Mouse (Mus musculus): ENCODE results near the gene Fam13a. TPM values are rescaled to one million over a fixed set of nuclear protein-coding genes. Genes with fewer than 3 reads are reported as not detected.

The Fam13a gene
- polyA plus RNA-seq, 1 experiment from 2014 or later: 13.5 TPM

DNA sequence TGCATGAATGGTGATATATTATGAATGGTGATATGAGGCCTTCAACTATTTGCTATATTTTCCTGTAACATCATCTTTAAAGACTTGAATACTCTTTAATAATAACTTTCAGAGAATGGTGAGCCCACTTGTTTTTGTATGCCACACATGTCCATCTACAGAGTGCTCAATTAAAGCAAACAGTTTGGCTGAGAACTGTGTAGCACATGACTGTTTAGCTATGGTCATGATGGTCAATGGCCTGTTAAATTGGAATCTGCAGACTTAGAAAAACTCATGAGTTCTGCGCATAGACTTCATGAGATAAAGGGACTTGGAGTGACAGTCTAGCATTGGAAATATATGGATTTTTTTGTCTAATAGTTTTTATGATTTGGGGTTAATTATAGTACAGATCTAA lies 73.9 kb downstream of the Fam13a start:
- DNase-seq (ENCODE audit: low spot score) (no peak), ATAC-seq (replicated peaks; ENCODE audit: low FRiP score, low read depth) (no peak)
- H3K27me3 ChIP-seq (ENCODE audit: insufficient read depth, low read length): no peaks in the 10 kb centered on the region
- no peak overlapping the region for H3K4me2 ChIP-seq (ENCODE audit: low read length)
- H3K4me3 ChIP-seq (replicated peaks; ENCODE audit: low read depth, low read length): no peak overlapping the region
- peaks cover 9% of the 10 kb centered on the region; the same call in 1 of the 2 replicates for H3K4me1 ChIP-seq (replicated peaks; ENCODE audit: insufficient read depth, low read length)
- no peaks in the 10 kb centered on the region for H3K9me3 ChIP-seq (replicated peaks; ENCODE audit: low read length)
- WGBS: 63% methylated on average over 1 of the region's 1 CpGs
- no peak overlapping the region for H3K9ac ChIP-seq (ENCODE audit: low read depth, low read length)
- TF ChIP-seq CTCF (IDR thresholded peaks at IDR 0.05; ENCODE audit: low read depth): no peak
- H3K27ac ChIP-seq: no peak overlapping the region
- peaks cover 12% of the 10 kb centered on the region; the same call in 1 of the 2 replicates for H3K36me3 ChIP-seq (ENCODE audit: insufficient read depth, low read length)

DNA sequence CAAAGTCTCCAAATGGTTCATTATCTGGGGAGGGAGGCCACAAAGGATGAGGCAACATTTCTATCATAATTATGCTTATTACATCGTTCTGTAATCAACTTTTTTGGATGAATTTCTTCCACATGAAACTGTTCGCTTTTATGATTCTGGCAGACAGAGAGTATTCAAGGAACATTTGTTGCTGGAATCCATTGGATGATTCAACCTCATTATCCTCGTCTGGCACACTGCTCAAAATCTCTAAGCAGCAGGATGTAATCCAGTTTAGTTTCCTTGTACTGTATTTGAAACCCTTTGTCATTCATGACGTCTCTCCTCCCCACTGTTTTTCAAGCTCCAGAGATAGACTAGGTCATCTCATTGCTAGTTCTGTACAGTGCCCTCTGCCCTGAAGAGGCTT lies 77.5 kb downstream of the Fam13a start:
- no peaks in the 10 kb centered on the region for H3K9me3 ChIP-seq (replicated peaks; ENCODE audit: low read length)

DNA sequence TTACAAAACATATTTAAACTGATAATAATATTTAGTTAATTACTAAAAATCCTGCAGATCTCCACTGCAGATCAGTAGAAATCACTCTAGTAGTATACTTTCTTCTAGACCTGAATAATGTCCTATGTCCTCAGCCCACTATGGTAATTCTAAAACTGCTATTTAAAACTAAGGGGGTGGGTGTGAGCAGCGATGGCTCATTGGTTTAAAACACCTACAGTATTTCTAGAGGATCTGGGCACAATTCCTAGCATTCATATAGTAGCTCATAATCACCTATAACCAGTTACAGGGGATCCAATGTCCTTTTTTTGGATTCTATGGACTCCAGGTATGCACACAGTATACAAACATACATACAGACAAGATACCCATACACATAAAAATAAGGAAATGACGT lies 78.1 kb downstream of the Fam13a start:
- Histone ChIP-seq H3K4me1 (replicated peaks; ENCODE audit: insufficient read depth, low read length) (0 out of 2 replicates have a peak, but pooled peaks cover 5% of the 10 kb centered on the region), H3K36me3 (ENCODE audit: insufficient read depth, low read length) (no peaks in the 10 kb centered on the region), H3K9ac (ENCODE audit: low read depth, low read length) (no peak overlapping the region), H3K27ac (no peak overlapping the region), H3K4me2 (ENCODE audit: low read length) (no peak overlapping the region), H3K9me3 (replicated peaks; ENCODE audit: low read length) (no peaks in the 10 kb centered on the region), H3K27me3 (ENCODE audit: insufficient read depth, low read length) (no peaks in the 10 kb centered on the region), H3K4me3 (replicated peaks; ENCODE audit: low read depth, low read length) (no peak overlapping the region)
- WGBS: 59% methylated on average over 2 of the region's 2 CpGs
- no peak for TF ChIP-seq CTCF (IDR thresholded peaks at IDR 0.05; ENCODE audit: low read depth)
- ATAC-seq (replicated peaks; ENCODE audit: low FRiP score, low read depth) (no peak), DNase-seq (ENCODE audit: low spot score) (no peak)

More for the DNA sequence above, 77.5 kb downstream of the Fam13a start:
- DNase-seq (ENCODE audit: low spot score) (no peak), ATAC-seq (replicated peaks; ENCODE audit: low FRiP score, low read depth) (no peak)
- TF ChIP-seq CTCF (IDR thresholded peaks at IDR 0.05; ENCODE audit: low read depth): no peak
- Histone ChIP-seq H3K9ac (ENCODE audit: low read depth, low read length) (no peak overlapping the region), H3K4me3 (replicated peaks; ENCODE audit: low read depth, low read length) (no peak overlapping the region), H3K4me1 (replicated peaks; ENCODE audit: insufficient read depth, low read length) (peaks cover 9% of the 10 kb centered on the region; the same call in 1 of the 2 replicates), H3K27ac (no peak overlapping the region), H3K4me2 (ENCODE audit: low read length) (no peak overlapping the region), H3K36me3 (ENCODE audit: insufficient read depth, low read length) (no peaks in the 10 kb centered on the region), H3K27me3 (ENCODE audit: insufficient read depth, low read length) (no peaks in the 10 kb centered on the region)
- WGBS: 70% methylated on average over 4 of the region's 4 CpGs

DNA sequence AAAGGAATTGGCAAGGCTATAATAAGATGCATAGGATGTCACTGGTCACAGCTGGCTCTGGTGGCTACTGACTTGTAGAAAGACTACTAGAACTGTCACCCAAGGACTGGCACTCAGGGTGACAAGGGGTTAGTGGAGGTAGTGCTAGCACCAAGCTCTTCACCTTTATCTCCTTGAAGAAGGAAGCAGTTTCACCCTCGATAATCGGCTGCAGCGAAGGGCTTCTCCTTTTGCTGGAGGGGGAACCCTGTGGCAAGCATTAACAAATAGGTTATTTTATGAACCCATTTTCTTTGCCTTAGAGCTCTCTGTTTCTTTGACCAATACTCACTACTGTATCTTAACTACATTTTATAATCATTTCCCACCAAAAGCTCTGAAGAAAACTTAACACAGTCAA lies 80.4 kb downstream of the Fam13a start:
- ATAC-seq (replicated peaks; ENCODE audit: low FRiP score, low read depth) (no peak), DNase-seq (ENCODE audit: low spot score) (no peak)
- TF ChIP-seq CTCF (IDR thresholded peaks at IDR 0.05; ENCODE audit: low read depth): no peak
- WGBS: 83% methylated on average over 3 of the region's 3 CpGs
- no peak overlapping the region for H3K9ac ChIP-seq (ENCODE audit: low read depth, low read length)
- H3K36me3 ChIP-seq (ENCODE audit: insufficient read depth, low read length): no peaks in the 10 kb centered on the region
- no peak overlapping the region for H3K27ac ChIP-seq
- H3K4me3 ChIP-seq (replicated peaks; ENCODE audit: low read depth, low read length): no peak overlapping the region
- H3K9me3 ChIP-seq (replicated peaks; ENCODE audit: low read length): no peaks in the 10 kb centered on the region
- H3K4me1 ChIP-seq (replicated peaks; ENCODE audit: insufficient read depth, low read length): no peaks in the 10 kb centered on the region
- no peak overlapping the region for H3K4me2 ChIP-seq (ENCODE audit: low read length)
- H3K27me3 ChIP-seq (ENCODE audit: insufficient read depth, low read length): no peaks in the 10 kb centered on the region

DNA sequence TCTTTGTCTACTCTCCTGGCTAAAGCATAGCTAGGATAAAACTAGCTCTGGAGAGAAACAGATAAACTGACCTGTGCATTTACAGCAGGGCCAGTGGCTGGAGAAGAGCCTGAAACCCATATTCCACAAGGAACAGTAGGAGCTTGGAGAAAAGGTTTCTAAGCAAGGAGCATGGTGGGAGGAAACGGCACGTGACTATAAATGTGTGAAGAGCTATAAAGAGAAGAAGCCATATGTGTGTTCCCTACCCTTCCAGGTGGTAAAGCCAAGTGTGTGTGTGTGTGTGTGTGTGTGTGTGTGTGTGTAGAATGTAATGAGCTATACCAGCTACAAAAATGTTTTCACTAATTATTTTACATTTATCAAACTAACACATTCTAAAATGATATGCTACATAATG lies 82.1 kb downstream of the Fam13a start:
- Histone ChIP-seq H3K27ac (no peak overlapping the region), H3K4me1 (replicated peaks; ENCODE audit: insufficient read depth, low read length) (no peaks in the 10 kb centered on the region), H3K36me3 (ENCODE audit: insufficient read depth, low read length) (no peaks in the 10 kb centered on the region), H3K4me3 (replicated peaks; ENCODE audit: low read depth, low read length) (no peak overlapping the region), H3K4me2 (ENCODE audit: low read length) (no peak overlapping the region), H3K27me3 (ENCODE audit: insufficient read depth, low read length) (no peaks in the 10 kb centered on the region), H3K9ac (ENCODE audit: low read depth, low read length) (no peak overlapping the region), H3K9me3 (replicated peaks; ENCODE audit: low read length) (no peaks in the 10 kb centered on the region)
- no peak for ATAC-seq (replicated peaks; ENCODE audit: low FRiP score, low read depth)
- 85% methylated on average over 2 of the region's 2 CpGs for WGBS
- no peak for TF ChIP-seq CTCF (IDR thresholded peaks at IDR 0.05; ENCODE audit: low read depth)
- no peak for DNase-seq (ENCODE audit: low spot score)

DNA sequence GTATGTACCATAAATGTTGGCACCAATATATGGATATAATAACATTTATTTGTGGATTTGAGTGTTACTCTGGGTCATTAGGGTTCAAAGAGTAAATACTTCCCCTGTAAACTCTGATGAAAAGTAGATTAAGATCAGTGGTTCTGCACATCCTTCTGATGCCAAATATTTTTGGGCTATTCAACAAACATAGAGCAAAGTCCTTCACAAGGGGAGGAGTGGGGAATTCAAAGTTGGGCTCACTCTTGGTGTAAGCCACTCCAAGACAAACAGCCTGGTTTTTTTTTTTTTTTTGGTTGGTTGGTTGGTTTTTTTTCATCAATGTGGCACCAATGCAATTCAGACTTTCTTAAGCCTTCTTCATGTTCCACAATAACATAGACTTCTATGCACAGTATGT lies 86.6 kb downstream of the Fam13a start:
- Histone ChIP-seq H3K9ac (ENCODE audit: low read depth, low read length) (no peak overlapping the region), H3K9me3 (replicated peaks; ENCODE audit: low read length) (no peaks in the 10 kb centered on the region), H3K27me3 (ENCODE audit: insufficient read depth, low read length) (no peaks in the 10 kb centered on the region), H3K27ac (no peak overlapping the region), H3K4me3 (replicated peaks; ENCODE audit: low read depth, low read length) (no peak overlapping the region), H3K4me2 (ENCODE audit: low read length) (no peak overlapping the region), H3K4me1 (replicated peaks; ENCODE audit: insufficient read depth, low read length) (no peaks in the 10 kb centered on the region), H3K36me3 (ENCODE audit: insufficient read depth, low read length) (peaks cover 4% of the 10 kb centered on the region; the same call in 1 of the 2 replicates)
- DNase-seq (ENCODE audit: low spot score): no peak
- no peak for ATAC-seq (replicated peaks; ENCODE audit: low FRiP score, low read depth)
- TF ChIP-seq CTCF (IDR thresholded peaks at IDR 0.05; ENCODE audit: low read depth): no peak

DNA sequence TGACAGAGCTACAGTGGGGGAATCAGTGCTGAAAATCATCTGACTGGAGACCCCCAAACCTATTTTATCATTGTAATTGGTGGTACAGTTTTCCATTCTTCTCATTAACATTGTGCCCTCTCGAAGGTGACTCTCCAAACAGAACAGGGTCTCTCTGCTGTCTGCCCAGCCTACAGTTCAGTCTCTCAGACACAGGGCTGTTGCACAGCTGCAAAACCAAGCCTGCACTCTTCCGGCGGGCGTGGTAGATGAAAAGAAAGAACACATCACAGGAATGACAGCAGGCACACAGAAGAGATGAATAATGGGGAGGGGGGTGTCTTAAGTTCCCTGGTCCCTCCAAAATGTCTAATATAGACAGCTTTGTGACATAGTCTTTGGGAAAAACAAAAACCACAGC lies 90.2 kb downstream of the Fam13a start:
- H3K9me3 ChIP-seq (replicated peaks; ENCODE audit: low read length): no peaks in the 10 kb centered on the region
- DNase-seq (ENCODE audit: low spot score) (no peak), ATAC-seq (replicated peaks; ENCODE audit: low FRiP score, low read depth) (no peak)
- H3K36me3 ChIP-seq (ENCODE audit: insufficient read depth, low read length): peaks cover 4% of the 10 kb centered on the region; the same call in 1 of the 2 replicates
- no peak overlapping the region for H3K4me2 ChIP-seq (ENCODE audit: low read length)
- 80% methylated on average over 4 of the region's 4 CpGs for WGBS
- no peak overlapping the region for H3K27ac ChIP-seq
- H3K4me3 ChIP-seq (replicated peaks; ENCODE audit: low read depth, low read length): no peak overlapping the region
- no peaks in the 10 kb centered on the region for H3K4me1 ChIP-seq (replicated peaks; ENCODE audit: insufficient read depth, low read length)
- TF ChIP-seq CTCF (IDR thresholded peaks at IDR 0.05; ENCODE audit: low read depth): no peak
- H3K27me3 ChIP-seq (ENCODE audit: insufficient read depth, low read length): no peaks in the 10 kb centered on the region
- H3K9ac ChIP-seq (ENCODE audit: low read depth, low read length): no peak overlapping the region

Data from kidney, postnatal 0 days (tissue).